Mouse (Mus musculus) lung, embryonic 14.5 days (tissue): Measurements from ENCODE around the gene Ttc33. TPM values are rescaled to one million over a fixed set of nuclear protein-coding genes. Genes with fewer than 3 reads are reported as not detected.

Source experiments
- ATAC-seq: fragments of 200-750 bp; cut with Nextera tagmentation; 2 replicates; pipeline ENCODE4 v1.8.0; 2017; ENCODE audit warnings: mild to moderate bottlenecking, moderate TSS enrichment, moderate library complexity; ENCODE audit not compliant: insufficient read depth
- DNase-seq: peaks from one replicate; pipeline ENCODE4 v3.0.0-alpha.2; 2015
- H3K27ac ChIP-seq: fragments of 300-500 bp; sonication (generic); 2 replicates; pipeline ENCODE4 v1.5.1; 2014; ENCODE audit warnings: low read depth, mild to moderate bottlenecking, moderate library complexity
- H3K27me3 ChIP-seq: fragments of 300-500 bp; sonication (generic); 2 replicates; pipeline ENCODE4 v1.6.1; 2014; ENCODE audit warnings: low read length, control low read depth; ENCODE audit not compliant: insufficient read depth
- H3K36me3 ChIP-seq: fragments of 300-500 bp; sonication (generic); 2 replicates; pipeline ENCODE4 v1.6.1; 2014; ENCODE audit warnings: control low read depth; ENCODE audit not compliant: insufficient read depth
- H3K4me1 ChIP-seq: fragments of 300-500 bp; sonication (generic); 2 replicates; pipeline ENCODE4 v1.6.1; 2014; ENCODE audit warnings: antibody characterized with exemption, control low read depth; ENCODE audit not compliant: insufficient read depth
- H3K4me2 ChIP-seq: fragments of 300-500 bp; sonication (generic); 2 replicates; pipeline ENCODE4 v1.6.1; 2014; ENCODE audit warnings: mild to moderate bottlenecking
- H3K4me3 ChIP-seq: fragments of 300-500 bp; sonication (generic); 2 replicates; pipeline ENCODE4 v1.5.1; 2014; ENCODE audit warnings: low read depth, low read length
- H3K9ac ChIP-seq: fragments of 300-500 bp; sonication (generic); 2 replicates; pipeline ENCODE4 v1.6.1; 2014
- H3K9me3 ChIP-seq: fragments of 300-500 bp; sonication (generic); 2 replicates; pipeline ENCODE4 v1.6.1; 2016; ENCODE audit warnings: low read depth, low read length, control low read depth
- CTCF ChIP-seq: IDR thresholded peaks from 2 replicates; pipeline ENCODE4 v1.5.1; 2016; ENCODE audit warnings: antibody characterized with exemption, low read depth
- WGBS: fragments of 180-500 bp; shearing (Covaris S2); extraction: QIAGEN DNeasy Blood & Tissue Kit; methylation state at CpG from one replicate; pipeline ENCODE4 v1.1.7; 2014; 5-methylcytosine and 5-hydroxymethylcytosine counted together
- polyA plus RNA-seq: library from polyadenylated mRNA; unstranded; fragments of >200 nt; fragmentation: Nextera tagmentation; extraction: Ambion mirVana; gene quantifications from 2 replicates; pipeline ENCODE4 v1.2.1, GENCODE M21; 2014

The Ttc33 gene
- polyA plus RNA-seq, 1 experiment from 2014 or later, result 41.9 TPM

DNA sequence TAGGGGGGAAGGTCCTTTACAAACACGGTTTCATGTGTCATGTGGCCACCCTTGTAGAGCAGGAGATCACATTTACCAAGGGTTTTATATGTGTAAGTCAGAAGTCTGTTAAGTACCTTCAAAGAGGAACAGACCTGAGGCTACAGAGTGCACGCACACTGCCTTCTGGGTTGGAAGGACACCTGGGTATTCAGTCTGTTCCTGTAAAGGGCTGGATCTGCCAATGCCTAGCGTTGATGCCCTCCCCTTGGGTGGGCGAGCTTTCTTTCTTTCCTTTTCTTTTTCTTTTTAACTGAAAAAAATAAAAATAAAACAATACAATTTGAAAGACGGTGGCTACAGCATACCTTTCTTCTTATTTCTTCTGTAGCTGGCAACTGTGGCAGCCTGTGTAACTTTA is 30.2 kb upstream of the Ttc33 start:
- DNase-seq (no peak), ATAC-seq (0 out of 2 replicates have a peak, but pooled peaks have one; percentile 11)
- H3K27ac ChIP-seq, result no peak overlapping the region
- no peak overlapping the region for H3K4me3 ChIP-seq
- H3K4me1 ChIP-seq, result 0 out of 2 replicates have a peak, but pooled peaks cover 5% of the 10 kb centered on the region
- 76% methylated on average over 5 of the region's 5 CpGs for WGBS
- no peaks in the 10 kb centered on the region for H3K9me3 ChIP-seq
- TF ChIP-seq CTCF, result no peak
- H3K9ac ChIP-seq, result no peak overlapping the region
- no peaks in the 10 kb centered on the region for H3K36me3 ChIP-seq
- H3K27me3 ChIP-seq, result no peaks in the 10 kb centered on the region
- H3K4me2 ChIP-seq, result no peak overlapping the region

DNA sequence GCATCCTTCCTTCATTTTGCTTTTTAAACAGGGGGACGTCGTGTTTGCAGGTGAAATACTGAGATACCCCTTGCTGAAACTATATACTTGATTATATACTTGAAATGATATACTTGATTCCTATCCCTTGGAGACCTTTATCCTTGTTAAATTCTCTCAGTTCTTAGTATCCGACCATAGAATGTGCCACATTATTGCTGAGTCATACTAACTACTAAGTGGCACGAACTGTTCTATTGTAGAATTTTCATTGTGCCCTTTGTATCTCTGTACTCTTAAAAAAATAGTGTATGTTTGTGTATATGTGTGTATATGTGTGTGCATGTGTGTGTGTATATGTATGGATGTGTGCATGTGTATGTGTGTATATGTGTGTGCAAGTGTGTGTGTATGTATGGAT is 29.0 kb upstream of the Ttc33 start:
- Histone ChIP-seq H3K27ac (no peak overlapping the region), H3K27me3 (no peaks in the 10 kb centered on the region), H3K9me3 (no peaks in the 10 kb centered on the region), H3K4me2 (no peak overlapping the region), H3K9ac (no peak overlapping the region), H3K36me3 (0 out of 2 replicates have a peak, but pooled peaks cover 3% of the 10 kb centered on the region), H3K4me1 (0 out of 2 replicates have a peak, but pooled peaks cover 5% of the 10 kb centered on the region), H3K4me3 (no peak overlapping the region)
- ATAC-seq (no peak), DNase-seq (no peak)
- 81% methylated on average over 4 of the region's 4 CpGs for WGBS
- no peak for TF ChIP-seq CTCF

DNA sequence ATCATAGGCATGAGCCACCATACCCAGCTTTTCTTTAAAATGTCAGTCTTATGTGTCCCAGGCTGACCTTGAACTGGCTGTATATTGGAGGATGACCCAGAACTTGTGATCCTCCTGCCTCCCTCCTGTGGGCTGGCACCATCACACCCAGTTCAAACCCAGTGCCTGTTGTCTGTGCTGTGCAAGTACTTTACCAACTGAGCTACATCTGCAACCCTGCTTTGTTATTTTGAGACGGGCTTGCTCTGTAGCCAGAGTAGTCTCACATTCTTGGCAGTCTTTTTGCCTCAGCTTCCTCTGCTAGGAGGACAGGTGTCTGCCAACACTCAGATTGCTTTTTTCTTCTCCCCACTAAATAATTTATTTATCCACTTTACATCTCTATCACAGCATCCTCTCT is 27.9 kb upstream of the Ttc33 start:
- H3K27ac ChIP-seq, result no peak overlapping the region
- 64% methylated on average over 1 of the region's 1 CpGs for WGBS
- ATAC-seq, result no peak

DNA sequence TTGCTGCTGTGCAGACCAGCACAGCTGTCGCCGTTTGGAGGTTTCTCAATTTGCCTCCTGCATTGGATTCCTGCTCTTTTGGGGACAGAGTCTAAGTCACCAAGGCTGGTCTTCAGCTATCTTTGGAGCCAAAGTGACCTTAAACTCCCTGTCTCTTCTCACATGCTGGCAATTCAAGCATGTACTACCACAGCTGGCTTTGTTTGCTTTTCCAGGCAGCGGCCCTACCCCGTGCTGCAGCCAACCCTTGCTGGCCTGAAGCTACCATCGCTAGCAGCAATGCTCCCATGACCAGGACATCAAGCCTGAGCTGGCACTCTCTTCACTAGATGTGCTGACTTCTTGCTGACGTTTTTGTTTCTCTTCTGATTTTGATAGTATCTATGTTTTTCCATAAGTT is 26.5 kb upstream of the Ttc33 start:
- DNase-seq, result no peak
- H3K4me2 ChIP-seq, result no peak overlapping the region
- 52% methylated on average over 6 of the region's 6 CpGs for WGBS
- no peak overlapping the region for H3K27ac ChIP-seq
- peaks cover 12% of the 10 kb centered on the region for H3K36me3 ChIP-seq
- no peaks in the 10 kb centered on the region for H3K9me3 ChIP-seq
- 0 out of 2 replicates have a peak, but pooled peaks cover 5% of the 10 kb centered on the region for H3K4me1 ChIP-seq
- no peaks in the 10 kb centered on the region for H3K27me3 ChIP-seq
- H3K9ac ChIP-seq, result no peak overlapping the region
- no peak for ATAC-seq
- H3K4me3 ChIP-seq, result no peak overlapping the region
- TF ChIP-seq CTCF, result no peak

More for the DNA sequence above, 27.9 kb upstream of the Ttc33 start:
- Histone ChIP-seq H3K27me3 (no peaks in the 10 kb centered on the region), H3K9me3 (no peaks in the 10 kb centered on the region), H3K4me2 (no peak overlapping the region), H3K36me3 (0 out of 2 replicates have a peak, but pooled peaks cover 3% of the 10 kb centered on the region), H3K9ac (no peak overlapping the region), H3K4me1 (0 out of 2 replicates have a peak, but pooled peaks cover 5% of the 10 kb centered on the region), H3K4me3 (no peak overlapping the region)
- no peak for TF ChIP-seq CTCF
- DNase-seq, result no peak

DNA sequence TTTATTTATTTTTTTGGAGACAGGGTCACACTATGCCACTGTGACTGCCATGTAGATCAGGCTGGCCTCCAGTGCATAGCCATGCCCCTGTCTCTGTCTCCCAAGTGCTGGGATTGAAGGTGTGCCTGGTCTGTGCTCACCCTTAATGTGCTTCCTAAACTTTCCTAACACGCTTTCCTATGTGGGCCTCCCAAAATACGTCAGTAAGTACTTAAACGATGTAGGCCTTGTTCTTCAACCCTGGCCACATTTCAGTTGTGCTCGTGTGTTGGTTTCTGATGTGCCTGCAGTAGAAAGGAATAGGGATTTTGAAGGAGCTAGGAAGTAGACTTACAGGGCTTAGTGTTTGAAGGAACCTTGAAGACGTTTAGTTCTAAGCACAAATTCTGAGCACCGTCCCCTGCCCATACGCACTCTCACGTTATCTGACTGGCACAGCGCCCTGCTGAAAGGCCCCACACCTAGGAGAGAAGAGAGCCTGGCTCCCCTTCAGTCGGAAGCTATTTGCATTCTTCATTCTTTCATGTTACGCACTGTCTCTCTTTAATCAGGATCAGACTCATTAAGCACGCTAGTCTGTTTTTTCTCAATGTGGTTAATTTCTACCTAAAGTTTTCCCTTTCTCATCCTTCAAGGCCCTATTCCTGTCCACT is 20.1 kb upstream of the Ttc33 start:
- ATAC-seq, result no peak

DNA sequence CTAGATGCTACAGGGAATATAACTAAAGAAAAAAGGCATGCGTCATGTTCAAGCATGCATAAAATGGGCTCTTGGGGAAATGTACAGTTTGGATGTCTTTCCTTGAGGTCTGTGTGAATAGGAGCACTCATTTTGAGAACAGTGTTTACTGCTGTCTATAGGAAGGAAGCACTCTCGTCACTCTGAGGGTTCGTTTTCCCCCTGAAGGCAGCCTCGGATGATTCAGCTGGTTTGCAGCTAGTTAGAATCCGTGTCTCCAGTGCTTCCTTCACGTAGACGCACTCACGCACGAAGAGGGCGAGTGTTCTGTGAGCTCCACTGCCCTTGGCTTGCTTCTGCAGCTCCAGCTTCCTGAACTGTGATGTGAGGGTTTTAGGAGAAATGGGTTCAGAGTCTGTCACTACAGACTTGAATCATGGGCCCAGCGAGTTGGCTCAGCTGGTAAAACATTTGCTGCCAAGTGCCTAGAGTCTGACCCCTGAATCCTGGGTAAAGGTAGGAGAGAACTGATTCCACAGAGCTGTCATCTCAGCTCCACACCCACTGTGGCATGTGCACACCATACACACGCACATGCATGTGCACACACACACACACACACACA is 12.0 kb upstream of the Ttc33 start:
- ATAC-seq (no peak), DNase-seq (no peak)
- H3K4me3 ChIP-seq, result no peak overlapping the region
- no peak for TF ChIP-seq CTCF
- no peaks in the 10 kb centered on the region for H3K27me3 ChIP-seq
- H3K36me3 ChIP-seq, result peaks cover 81% of the 10 kb centered on the region
- H3K27ac ChIP-seq, result no peak overlapping the region
- no peak overlapping the region for H3K9ac ChIP-seq
- WGBS, result 91% methylated on average over 12 of the region's 12 CpGs
- H3K9me3 ChIP-seq, result no peaks in the 10 kb centered on the region
- no peak overlapping the region for H3K4me2 ChIP-seq
- H3K4me1 ChIP-seq, result no peaks in the 10 kb centered on the region

More for the DNA sequence above, 20.1 kb upstream of the Ttc33 start:
- Histone ChIP-seq H3K4me1 (no peaks in the 10 kb centered on the region), H3K9me3 (no peaks in the 10 kb centered on the region), H3K9ac (no peak overlapping the region), H3K27ac (no peak overlapping the region), H3K27me3 (no peaks in the 10 kb centered on the region), H3K4me2 (no peak overlapping the region), H3K36me3 (peaks cover 57% of the 10 kb centered on the region), H3K4me3 (no peak overlapping the region)
- DNase-seq, result no peak
- TF ChIP-seq CTCF, result no peak
- 82% methylated on average over 12 of the region's 12 CpGs for WGBS

DNA sequence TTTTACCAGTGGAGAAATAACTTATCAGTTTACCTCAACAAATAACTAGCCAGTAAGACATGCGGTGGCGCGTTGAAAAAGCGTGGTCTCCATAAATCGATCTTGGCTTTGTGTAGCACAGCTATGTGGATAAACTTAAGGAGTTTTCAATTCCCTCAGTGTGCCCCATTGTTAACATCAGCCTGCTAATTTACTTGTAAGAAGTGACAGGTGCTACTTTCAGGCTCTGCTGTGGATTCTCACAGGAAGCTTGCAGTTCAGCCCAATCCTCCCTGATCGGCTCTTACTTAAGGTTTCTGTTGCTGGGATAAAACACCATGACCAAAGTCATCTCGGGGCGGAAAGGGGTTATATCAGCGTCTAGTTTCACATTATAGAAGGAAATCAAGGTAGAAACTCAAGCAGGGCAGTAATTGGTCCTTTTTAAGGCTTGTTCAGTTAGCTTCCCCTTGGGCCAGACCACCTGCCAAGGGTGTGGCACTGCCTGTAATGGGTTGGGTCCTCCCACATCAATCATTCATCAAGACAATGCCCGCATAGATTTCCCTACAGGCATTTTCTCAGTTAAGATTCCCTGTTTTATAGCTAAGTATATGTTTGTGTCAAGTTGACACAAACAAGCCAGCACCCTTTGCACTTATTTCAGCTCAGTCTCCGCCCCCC is 526 bp upstream of the Ttc33 start:
- Histone ChIP-seq H3K27ac (peak overlapping the region; percentile 91), H3K4me3 (peak overlapping the region; percentile 71), H3K9me3 (no peaks in the 10 kb centered on the region), H3K36me3 (peaks cover 7% of the 10 kb centered on the region; the same call in 1 of the 2 replicates), H3K9ac (peak overlapping the region; percentile 70), H3K27me3 (no peaks in the 10 kb centered on the region), H3K4me2 (peak overlapping the region; percentile 71), H3K4me1 (no peaks in the 10 kb centered on the region)
- DNase-seq (peak; percentile 26), ATAC-seq (peak; percentile 60; the same call in 1 of the 2 replicates)
- 46% methylated on average over 10 of the region's 11 CpGs for WGBS
- TF ChIP-seq CTCF, result no peak
